Mouse (Mus musculus): ENCODE data around the gene Dapl1. TPM values are rescaled to one million over a fixed set of nuclear protein-coding genes. Genes with fewer than 3 reads are reported as not detected.
A peak's percentile ranks its signal among the peaks of the same experiment; 100 is the strongest.

The Dapl1 gene
- polyA plus RNA-seq, 1 experiment from 2014 or later = 8.5 TPM

DNA sequence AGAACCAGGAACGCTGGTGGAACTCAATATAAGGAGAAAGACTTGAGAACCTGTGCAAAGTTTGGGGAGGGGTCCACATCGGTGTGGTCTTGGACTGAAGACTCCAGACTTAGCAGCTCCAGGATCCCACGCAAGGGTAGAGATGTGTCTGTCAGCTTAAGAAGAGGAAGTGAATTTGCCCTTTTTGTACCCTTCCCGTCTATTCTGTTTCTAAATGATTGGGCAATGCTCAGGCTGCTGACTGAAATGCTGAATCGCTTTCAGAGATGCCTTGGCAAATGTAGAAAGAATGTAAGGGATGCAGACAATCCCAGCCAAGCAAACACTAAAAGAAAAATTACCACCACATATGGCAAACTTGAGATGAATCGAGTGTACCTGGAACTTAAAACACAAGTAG, 22.4 kb upstream of the Dapl1 start:
- Histone ChIP-seq H3K36me3 (replicated peaks) (no peaks in the 10 kb centered on the region), H3K4me3 (no peak overlapping the region), H3K4me1 (0 out of 2 replicates have a peak, but pooled peaks cover 14% of the 10 kb centered on the region), H3K27ac (replicated peaks) (no peak overlapping the region), H3K9me3 (no peaks in the 10 kb centered on the region), H3K27me3 (replicated peaks; ENCODE audit: low read depth, poor library complexity, severe bottlenecking) (no peaks in the 10 kb centered on the region)
- WGBS = 91% methylated on average over 6 of the region's 6 CpGs
- no peak for DNase-seq (ENCODE audit: low spot score)

DNA sequence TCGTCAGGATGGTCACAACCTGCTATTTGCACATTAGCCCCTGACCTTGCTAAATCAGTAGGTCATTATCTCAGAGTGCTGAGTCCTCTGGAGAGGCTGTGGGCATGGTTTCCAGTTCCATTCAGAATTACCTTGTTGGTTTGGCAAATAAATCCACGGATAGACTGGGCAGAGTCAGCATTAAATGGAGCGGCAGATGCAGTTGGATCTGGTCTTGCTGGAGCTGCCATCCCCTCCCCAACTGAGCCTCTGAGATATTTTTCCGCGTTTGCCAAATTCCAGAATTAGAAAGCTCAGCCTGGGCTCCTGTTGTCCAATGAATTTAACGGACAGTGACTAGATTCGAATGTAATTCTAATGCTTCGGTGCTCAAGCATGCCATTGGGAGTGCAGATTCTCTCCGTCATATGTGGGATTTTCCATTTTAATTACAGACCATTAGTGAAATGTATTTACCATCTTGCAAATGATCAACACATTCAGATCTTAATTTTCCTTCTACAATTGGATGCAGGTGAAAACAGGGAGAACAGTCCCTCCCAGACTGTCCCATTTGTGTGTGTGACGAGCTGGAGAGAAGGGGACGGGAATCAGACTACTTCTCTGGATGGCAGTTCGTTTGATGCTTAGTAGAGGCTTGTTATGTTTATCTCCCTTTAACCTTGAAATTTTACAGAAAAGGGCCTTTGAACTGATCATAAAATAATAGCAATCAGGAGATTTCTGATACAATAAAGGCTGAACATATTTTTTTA, 20.8 kb upstream of the Dapl1 start:
- Histone ChIP-seq H3K4me3 (no peak overlapping the region), H3K9me3 (no peaks in the 10 kb centered on the region), H3K27me3 (replicated peaks; ENCODE audit: low read depth, poor library complexity, severe bottlenecking) (no peaks in the 10 kb centered on the region), H3K4me1 (peaks cover 28% of the 10 kb centered on the region), H3K36me3 (replicated peaks) (no peaks in the 10 kb centered on the region), H3K27ac (replicated peaks) (no peak overlapping the region)
- no peak for DNase-seq (ENCODE audit: low spot score)
- 81% methylated on average over 12 of the region's 12 CpGs for WGBS

DNA sequence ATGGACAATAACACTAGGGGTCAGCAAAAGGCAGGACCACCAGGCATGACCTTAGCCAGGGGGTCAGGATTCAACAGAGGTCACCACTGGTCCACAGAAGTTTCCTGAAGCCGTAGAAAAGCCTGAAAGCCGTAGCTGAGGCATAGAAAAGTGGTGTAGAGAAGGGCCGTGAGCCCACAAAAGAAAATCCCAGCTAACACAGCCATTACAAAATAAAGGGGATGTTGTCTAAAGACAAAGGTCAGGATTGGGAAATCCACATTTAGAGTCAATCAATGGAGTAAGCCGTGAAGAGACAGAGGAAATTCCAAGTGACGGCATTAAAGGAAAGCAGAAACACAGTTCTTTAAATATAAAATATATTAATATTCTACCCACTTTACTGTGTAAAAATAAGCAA, 18.8 kb upstream of the Dapl1 start:
- 52% methylated on average over 5 of the region's 5 CpGs for WGBS

DNA sequence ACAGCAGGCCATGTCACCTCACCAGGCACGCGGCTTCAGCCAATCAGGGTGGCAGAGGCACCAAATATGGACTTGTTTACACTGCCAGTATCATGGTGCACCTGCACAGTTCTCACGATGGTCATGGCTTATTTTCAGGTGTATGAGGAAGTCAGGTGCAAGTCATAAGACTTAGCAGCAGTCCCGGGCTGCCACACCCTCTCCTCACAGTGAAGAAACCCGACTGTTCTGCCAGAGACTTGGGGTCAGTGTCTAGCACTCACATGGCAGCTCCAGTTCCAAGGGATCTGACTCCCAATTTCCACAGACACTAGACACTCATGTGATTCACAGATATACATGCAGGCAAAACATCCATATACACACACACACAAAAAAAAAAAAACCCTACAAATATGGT, 18.1 kb upstream of the Dapl1 start:
- whole genome bisulfite sequencing = 81% methylated on average over 5 of the region's 5 CpGs
- Histone ChIP-seq H3K9me3 (no peaks in the 10 kb centered on the region), H3K36me3 (replicated peaks) (no peaks in the 10 kb centered on the region), H3K4me3 (no peak overlapping the region), H3K27me3 (replicated peaks; ENCODE audit: low read depth, poor library complexity, severe bottlenecking) (no peaks in the 10 kb centered on the region), H3K4me1 (peaks cover 44% of the 10 kb centered on the region), H3K27ac (replicated peaks) (no peak overlapping the region; the same call in 1 of the 2 replicates)
- no peak for DNase-seq (ENCODE audit: low spot score)

More for the DNA sequence above, 18.8 kb upstream of the Dapl1 start:
- no peaks in the 10 kb centered on the region for H3K27me3 ChIP-seq (replicated peaks; ENCODE audit: low read depth, poor library complexity, severe bottlenecking)
- no peak overlapping the region for H3K27ac ChIP-seq (replicated peaks)
- DNase-seq (ENCODE audit: low spot score) = no peak
- H3K9me3 ChIP-seq = no peaks in the 10 kb centered on the region
- H3K36me3 ChIP-seq (replicated peaks) = no peaks in the 10 kb centered on the region
- H3K4me3 ChIP-seq = no peak overlapping the region
- H3K4me1 ChIP-seq = peaks cover 37% of the 10 kb centered on the region

DNA sequence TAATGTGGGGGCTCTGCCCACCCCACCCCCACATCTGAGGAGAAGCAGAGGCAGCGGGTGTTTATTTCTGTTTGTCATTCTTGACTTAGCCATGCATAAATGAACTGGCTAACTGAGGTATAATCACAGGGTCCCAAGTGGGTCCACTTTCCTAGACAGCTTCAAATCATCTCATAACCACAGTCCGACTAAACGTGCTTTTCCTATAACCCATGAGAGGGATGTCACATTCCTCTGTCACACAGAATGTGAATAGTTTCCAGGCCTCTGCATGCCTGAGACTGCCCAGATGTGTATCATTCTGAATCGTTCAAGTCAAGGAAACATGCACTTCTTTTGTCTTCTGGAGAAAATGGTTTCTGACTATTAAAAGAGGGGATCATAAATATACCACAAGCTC, 17.4 kb upstream of the Dapl1 start:
- WGBS = 51% methylated on average over 4 of the region's 4 CpGs
- DNase-seq (ENCODE audit: low spot score) = peak; percentile 36

DNA sequence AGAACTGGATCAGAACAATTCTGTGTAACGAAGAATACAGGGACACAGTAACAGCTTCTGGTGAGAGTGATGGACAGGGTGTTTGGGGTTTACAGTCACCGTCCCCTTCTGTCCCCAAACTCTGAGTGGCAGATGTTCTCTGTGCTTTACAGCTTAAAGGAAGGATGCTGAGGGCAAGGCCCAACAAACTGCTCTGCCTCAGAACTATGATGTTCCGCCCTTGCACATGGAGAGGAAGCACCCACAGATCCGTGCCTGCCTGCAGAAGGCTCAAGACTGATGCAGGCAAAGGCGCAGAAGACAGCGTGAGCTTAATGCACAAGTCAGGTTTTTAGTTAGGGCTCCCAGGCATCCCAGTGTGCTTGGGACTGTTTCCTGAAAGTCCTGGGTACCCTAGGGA, 16.5 kb upstream of the Dapl1 start:
- no peak overlapping the region for H3K4me3 ChIP-seq
- no peak for DNase-seq (ENCODE audit: low spot score)
- WGBS = 90% methylated on average over 6 of the region's 6 CpGs
- peak overlapping the region; percentile 52 for H3K27ac ChIP-seq (replicated peaks)
- H3K9me3 ChIP-seq = no peaks in the 10 kb centered on the region
- peaks cover 51% of the 10 kb centered on the region for H3K4me1 ChIP-seq
- no peaks in the 10 kb centered on the region for H3K36me3 ChIP-seq (replicated peaks)
- H3K27me3 ChIP-seq (replicated peaks; ENCODE audit: low read depth, poor library complexity, severe bottlenecking) = no peaks in the 10 kb centered on the region

More for the DNA sequence above, 17.4 kb upstream of the Dapl1 start:
- Histone ChIP-seq H3K9me3 (no peaks in the 10 kb centered on the region), H3K27ac (replicated peaks) (no peak overlapping the region), H3K27me3 (replicated peaks; ENCODE audit: low read depth, poor library complexity, severe bottlenecking) (no peaks in the 10 kb centered on the region), H3K4me3 (no peak overlapping the region), H3K36me3 (replicated peaks) (no peaks in the 10 kb centered on the region), H3K4me1 (peaks cover 51% of the 10 kb centered on the region)

DNA sequence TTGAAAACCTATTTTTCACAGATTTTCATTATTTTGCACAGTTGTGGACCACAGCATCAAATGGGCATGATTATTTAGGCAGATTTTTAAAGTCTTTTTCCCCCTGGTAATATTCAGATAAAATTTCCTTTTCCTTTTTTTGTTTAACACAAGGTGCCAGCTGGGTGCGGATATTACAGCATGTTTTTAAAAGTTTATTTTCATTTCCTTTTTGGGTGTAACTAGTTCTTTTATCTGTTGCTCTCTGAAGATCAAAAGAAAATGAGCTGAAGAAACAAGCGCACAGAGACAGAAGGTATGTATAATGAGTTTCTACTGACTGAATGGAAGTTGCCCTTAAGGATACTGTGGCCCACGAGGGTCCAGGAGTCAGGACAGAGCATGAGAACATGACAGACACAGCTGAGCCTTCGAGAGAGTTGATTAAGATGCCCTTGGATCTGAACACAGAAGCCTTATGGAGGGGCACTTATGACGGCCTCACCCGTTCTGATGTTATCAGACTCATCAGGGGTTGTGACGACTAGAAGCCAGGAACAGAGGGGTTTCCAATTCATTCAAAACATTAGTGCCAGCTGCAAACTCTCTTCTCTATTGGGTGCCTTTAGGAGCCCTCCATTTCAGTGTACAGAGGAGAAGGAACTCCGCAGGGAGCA, 14.7 kb upstream of the Dapl1 start:
- Histone ChIP-seq H3K36me3 (replicated peaks) (no peaks in the 10 kb centered on the region), H3K9me3 (no peaks in the 10 kb centered on the region), H3K4me1 (peaks cover 51% of the 10 kb centered on the region), H3K27me3 (replicated peaks; ENCODE audit: low read depth, poor library complexity, severe bottlenecking) (no peaks in the 10 kb centered on the region), H3K4me3 (no peak overlapping the region), H3K27ac (replicated peaks) (peak overlapping the region; percentile 57; the same call in 1 of the 2 replicates)
- DNase-seq (ENCODE audit: low spot score) = no peak
- 68% methylated on average over 8 of the region's 8 CpGs for WGBS

DNA sequence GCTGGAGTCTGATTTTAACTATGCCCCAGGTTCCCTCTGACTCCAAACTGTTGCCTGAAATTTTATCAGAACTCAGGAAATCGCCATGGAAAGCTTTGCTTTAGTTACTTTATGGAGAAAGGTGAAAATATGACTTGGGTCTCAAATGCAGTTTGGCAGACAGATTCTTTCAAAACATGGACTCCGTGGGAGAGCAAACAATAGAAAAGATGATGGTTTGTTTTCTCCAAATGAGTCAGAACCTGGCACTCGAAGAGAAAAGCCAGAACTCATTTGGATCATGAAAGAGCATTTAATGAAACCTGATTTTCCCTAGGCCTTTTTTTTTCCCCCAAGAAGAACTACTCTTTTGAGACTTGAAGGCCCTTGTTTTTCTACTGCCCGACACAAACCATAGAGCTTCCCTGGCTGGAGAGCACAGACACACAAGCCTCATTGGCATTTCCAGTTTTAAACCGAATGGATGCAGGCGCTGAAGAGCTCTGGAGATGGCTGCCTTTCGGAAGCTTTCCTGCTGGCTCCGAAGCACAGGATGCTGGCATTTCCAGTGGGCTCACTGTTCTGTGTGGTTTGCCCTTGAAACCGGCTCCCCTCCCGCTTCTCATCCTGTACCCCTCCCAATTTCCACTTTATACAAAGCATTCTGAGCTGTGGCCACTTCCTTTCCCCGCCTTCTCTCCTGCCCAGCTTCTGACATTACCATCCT, 14.0 kb upstream of the Dapl1 start:
- WGBS = 60% methylated on average over 11 of the region's 11 CpGs
- DNase-seq (ENCODE audit: low spot score) = no peak

DNA sequence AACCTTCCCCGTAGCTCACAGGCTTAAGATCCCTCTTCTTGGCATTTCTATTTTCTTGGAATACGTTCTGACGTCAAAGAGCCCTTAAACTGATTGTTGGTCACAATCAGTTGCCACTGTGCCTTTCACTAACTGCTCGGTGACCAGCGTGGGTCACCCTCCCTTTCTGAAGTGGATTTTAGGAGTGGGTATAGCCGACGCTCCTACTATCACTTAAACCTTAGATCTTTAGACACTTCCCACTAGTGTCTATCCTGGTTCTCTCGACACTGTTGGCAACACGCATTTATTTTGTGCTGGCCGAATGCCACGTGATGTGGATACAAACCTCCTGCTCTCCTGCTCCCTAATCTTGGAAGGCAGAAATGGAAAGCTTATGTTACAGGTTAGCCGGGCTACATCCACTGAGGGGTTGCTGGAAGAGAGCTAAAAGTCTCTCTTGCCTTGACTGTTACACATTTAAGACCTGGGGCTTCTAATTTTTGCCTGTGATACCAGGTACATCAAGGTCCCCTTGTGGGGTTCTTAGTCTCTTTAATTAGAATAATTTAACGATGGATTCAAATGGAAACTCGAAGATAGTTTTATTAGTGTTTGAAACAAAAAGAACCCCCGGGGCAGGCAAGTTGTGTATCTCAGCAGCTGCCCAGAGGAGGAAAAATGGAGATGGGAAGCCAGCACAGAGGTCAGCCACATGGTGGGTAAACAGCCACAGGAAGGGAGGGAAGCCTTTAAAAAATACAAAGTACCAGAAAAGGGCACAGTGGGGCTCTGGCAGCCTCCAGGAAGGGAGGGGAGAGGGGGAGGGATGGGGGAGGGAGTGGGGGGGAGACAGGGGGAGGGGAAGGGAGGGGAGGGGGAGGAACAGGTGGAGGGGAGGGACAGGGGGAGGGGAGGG, 13.2 kb upstream of the Dapl1 start:
- Histone ChIP-seq H3K9me3 (no peaks in the 10 kb centered on the region), H3K36me3 (replicated peaks) (no peaks in the 10 kb centered on the region), H3K27me3 (replicated peaks; ENCODE audit: low read depth, poor library complexity, severe bottlenecking) (no peaks in the 10 kb centered on the region), H3K4me3 (no peak overlapping the region), H3K27ac (replicated peaks) (peak overlapping the region; percentile 57; the same call in 1 of the 2 replicates), H3K4me1 (peaks cover 42% of the 10 kb centered on the region)
- WGBS = 57% methylated on average over 15 of the region's 15 CpGs
- no peak for DNase-seq (ENCODE audit: low spot score)

More for the DNA sequence above, 14.0 kb upstream of the Dapl1 start:
- Histone ChIP-seq H3K4me1 (peaks cover 51% of the 10 kb centered on the region), H3K9me3 (no peaks in the 10 kb centered on the region), H3K27ac (replicated peaks) (peak overlapping the region; percentile 57; the same call in 1 of the 2 replicates), H3K27me3 (replicated peaks; ENCODE audit: low read depth, poor library complexity, severe bottlenecking) (no peaks in the 10 kb centered on the region), H3K36me3 (replicated peaks) (no peaks in the 10 kb centered on the region), H3K4me3 (no peak overlapping the region)

DNA sequence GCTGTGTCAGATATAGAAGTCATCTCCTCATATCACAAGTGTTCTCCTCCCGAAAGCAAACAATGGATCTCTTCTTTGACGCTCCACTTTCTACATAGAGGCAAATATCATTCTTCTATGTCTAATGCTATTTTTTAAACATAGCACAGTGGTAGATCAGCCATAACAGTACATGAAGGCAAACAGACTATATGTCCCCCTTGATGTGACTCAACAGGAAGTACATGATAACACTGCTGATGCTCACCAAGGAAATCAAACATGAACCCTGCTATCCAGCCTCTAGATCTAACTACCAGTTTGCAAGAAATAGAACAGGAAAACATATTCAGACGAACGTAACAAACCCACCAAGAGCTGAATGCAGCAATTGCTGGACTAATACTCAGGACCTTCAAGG, 10.1 kb upstream of the Dapl1 start:
- Histone ChIP-seq H3K27ac (replicated peaks) (no peak overlapping the region), H3K36me3 (replicated peaks) (no peaks in the 10 kb centered on the region), H3K4me3 (no peak overlapping the region), H3K4me1 (peaks cover 22% of the 10 kb centered on the region), H3K9me3 (no peaks in the 10 kb centered on the region), H3K27me3 (replicated peaks; ENCODE audit: low read depth, poor library complexity, severe bottlenecking) (no peaks in the 10 kb centered on the region)
- 92% methylated on average over 4 of the region's 4 CpGs for WGBS
- no peak for DNase-seq (ENCODE audit: low spot score)

DNA sequence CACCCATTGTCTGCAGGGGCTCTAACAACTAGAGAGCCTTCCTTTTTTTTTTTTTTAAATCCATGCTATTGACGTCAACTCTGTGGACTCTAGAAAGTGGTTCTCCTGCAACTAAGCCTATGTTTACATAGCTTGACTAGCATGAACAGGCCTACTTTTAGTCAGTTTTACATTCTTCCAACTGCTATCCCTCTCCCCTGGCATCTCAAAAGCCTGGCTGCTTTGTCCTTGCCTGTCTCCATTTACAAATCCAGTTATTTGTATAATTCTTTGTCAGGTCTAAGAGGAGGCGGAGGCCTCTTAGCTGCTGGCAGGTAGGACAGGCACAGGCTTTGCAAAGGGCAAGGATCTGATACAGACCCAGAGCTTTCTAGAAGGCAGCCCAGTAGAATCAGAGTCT, 627 bp downstream of the Dapl1 start:
- whole genome bisulfite sequencing = 65% methylated on average over 2 of the region's 2 CpGs
- H3K9me3 ChIP-seq = no peaks in the 10 kb centered on the region
- no peaks in the 10 kb centered on the region for H3K36me3 ChIP-seq (replicated peaks)
- no peaks in the 10 kb centered on the region for H3K27me3 ChIP-seq (replicated peaks; ENCODE audit: low read depth, poor library complexity, severe bottlenecking)
- H3K4me3 ChIP-seq = no peak overlapping the region
- DNase-seq (ENCODE audit: low spot score) = no peak
- no peak overlapping the region for H3K27ac ChIP-seq (replicated peaks)
- H3K4me1 ChIP-seq = peaks cover 26% of the 10 kb centered on the region

DNA sequence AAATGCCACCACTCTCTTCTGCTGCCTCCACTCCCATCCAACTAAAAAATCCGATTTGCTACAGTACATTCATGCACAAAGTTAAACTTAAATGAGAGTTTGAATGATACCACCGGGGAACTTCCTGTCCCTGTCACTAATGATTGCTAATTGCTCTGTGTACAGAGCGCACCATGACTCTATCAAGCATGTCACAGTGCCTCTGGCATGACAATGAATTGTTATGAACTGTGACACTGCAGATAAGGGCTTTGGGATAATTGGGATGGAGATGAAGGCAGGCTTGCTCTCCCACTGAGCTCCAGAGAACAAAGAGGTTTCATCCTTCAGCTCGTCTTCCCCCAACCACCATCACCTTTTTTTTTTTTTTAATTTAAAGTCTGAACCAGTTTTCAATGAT, 1.2 kb downstream of the Dapl1 start:
- Histone ChIP-seq H3K27ac (replicated peaks) (no peak overlapping the region), H3K4me1 (peaks cover 26% of the 10 kb centered on the region), H3K4me3 (no peak overlapping the region), H3K9me3 (no peaks in the 10 kb centered on the region), H3K36me3 (replicated peaks) (no peaks in the 10 kb centered on the region), H3K27me3 (replicated peaks; ENCODE audit: low read depth, poor library complexity, severe bottlenecking) (no peaks in the 10 kb centered on the region)
- no peak for DNase-seq (ENCODE audit: low spot score)
- 48% methylated on average over 4 of the region's 4 CpGs for WGBS
